Mouse (Mus musculus): ENCODE data around the gene Dock8. TPM values are rescaled to one million over a fixed set of nuclear protein-coding genes. Genes with fewer than 3 reads are reported as not detected.

The Dock8 gene
- polyA plus RNA-seq, 2 experiments, result 4.8 to 8.3 TPM

- DNase-seq (ENCODE audit: low spot score) (no peak), ATAC-seq (ENCODE audit: low FRiP score, low read depth) (no peak)
- Histone ChIP-seq H3K9ac (ENCODE audit: low read depth, low read length, severe bottlenecking) (no peak overlapping the region), H3K36me3 (ENCODE audit: control insufficient read depth, insufficient read depth, low read length) (no peaks in the 10 kb centered on the region), H3K4me3 (replicated peaks; ENCODE audit: low read length) (no peak overlapping the region), H3K27ac (replicated peaks; ENCODE audit: low read depth, low read length) (no peak overlapping the region), H3K27me3 (ENCODE audit: control insufficient read depth, insufficient read depth, low read length) (no peaks in the 10 kb centered on the region), H3K9me3 (ENCODE audit: control insufficient read depth, low read length) (no peaks in the 10 kb centered on the region), H3K4me1 (ENCODE audit: control insufficient read depth, insufficient read depth, low read length) (no peaks in the 10 kb centered on the region), H3K4me2 (replicated peaks; ENCODE audit: low read depth, low read length, severe bottlenecking) (no peak overlapping the region)
- TF ChIP-seq POLR2A (IDR thresholded peaks at IDR 0.05; ENCODE audit: borderline replicate concordance, extremely low read depth, insufficient read depth, insufficient read length), result no peak
- WGBS, result 86% methylated on average over 3 of the region's 3 CpGs
Observed at GRCm38 (mm10) chr19:25162270-25162669, 162.9 kb downstream of the Dock8 start.

- Histone ChIP-seq H3K27ac (replicated peaks; ENCODE audit: low read depth, low read length) (no peak overlapping the region), H3K27me3 (ENCODE audit: control insufficient read depth, insufficient read depth, low read length) (no peaks in the 10 kb centered on the region), H3K4me3 (replicated peaks; ENCODE audit: low read length) (no peak overlapping the region), H3K36me3 (ENCODE audit: control insufficient read depth, insufficient read depth, low read length) (no peaks in the 10 kb centered on the region), H3K9me3 (ENCODE audit: control insufficient read depth, low read length) (no peaks in the 10 kb centered on the region), H3K4me1 (ENCODE audit: control insufficient read depth, insufficient read depth, low read length) (no peaks in the 10 kb centered on the region), H3K9ac (ENCODE audit: low read depth, low read length, severe bottlenecking) (no peak overlapping the region), H3K4me2 (replicated peaks; ENCODE audit: low read depth, low read length, severe bottlenecking) (no peak overlapping the region)
- WGBS, result 81% methylated on average over 12 of the region's 12 CpGs
- TF ChIP-seq POLR2A (IDR thresholded peaks at IDR 0.05; ENCODE audit: borderline replicate concordance, extremely low read depth, insufficient read depth, insufficient read length), result no peak
- DNase-seq (ENCODE audit: low spot score), result no peak
- no peak for ATAC-seq (ENCODE audit: low FRiP score, low read depth)
Observed at GRCm38 (mm10) chr19:25163426-25163825, 164.1 kb downstream of the Dock8 start.

DNA sequence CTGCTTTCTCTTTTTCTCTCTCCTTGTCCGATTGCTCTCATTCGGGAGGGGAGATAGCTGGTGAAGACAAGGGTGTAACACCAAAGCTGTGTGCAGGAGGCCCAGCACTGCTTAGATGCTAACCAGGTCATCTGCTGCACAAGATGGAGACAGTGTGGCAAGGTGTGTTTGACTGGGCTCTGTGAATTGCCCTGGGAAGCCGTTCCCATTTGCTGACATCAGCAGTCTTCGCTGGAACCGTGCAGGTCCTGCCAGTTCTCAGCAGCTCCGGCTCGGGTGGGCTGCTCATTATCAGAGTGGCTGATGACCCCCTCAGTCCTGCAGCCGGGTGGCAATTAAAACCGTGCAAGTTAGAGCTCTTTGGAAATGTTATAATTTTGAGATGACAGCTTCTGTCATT is 167.1 kb downstream of the Dock8 start:
- TF ChIP-seq POLR2A (IDR thresholded peaks at IDR 0.05; ENCODE audit: borderline replicate concordance, extremely low read depth, insufficient read depth, insufficient read length), result no peak
- H3K4me2 ChIP-seq (replicated peaks; ENCODE audit: low read depth, low read length, severe bottlenecking), result no peak overlapping the region

GRCm38 (mm10) chr19:25171395-25171794 is 172.1 kb downstream of the Dock8 start:
- DNase-seq (ENCODE audit: low spot score) (no peak), ATAC-seq (ENCODE audit: low FRiP score, low read depth) (no peak)
- Histone ChIP-seq H3K4me2 (replicated peaks; ENCODE audit: low read depth, low read length, severe bottlenecking) (no peak overlapping the region), H3K9me3 (ENCODE audit: control insufficient read depth, low read length) (no peaks in the 10 kb centered on the region), H3K27ac (replicated peaks; ENCODE audit: low read depth, low read length) (no peak overlapping the region), H3K4me3 (replicated peaks; ENCODE audit: low read length) (no peak overlapping the region), H3K27me3 (ENCODE audit: control insufficient read depth, insufficient read depth, low read length) (no peaks in the 10 kb centered on the region), H3K36me3 (ENCODE audit: control insufficient read depth, insufficient read depth, low read length) (no peaks in the 10 kb centered on the region), H3K4me1 (ENCODE audit: control insufficient read depth, insufficient read depth, low read length) (no peaks in the 10 kb centered on the region; the same call in 1 of the 2 replicates), H3K9ac (ENCODE audit: low read depth, low read length, severe bottlenecking) (no peak overlapping the region)
- no peak for TF ChIP-seq POLR2A (IDR thresholded peaks at IDR 0.05; ENCODE audit: borderline replicate concordance, extremely low read depth, insufficient read depth, insufficient read length)
- 61% methylated on average over 10 of the region's 10 CpGs for WGBS

More for the DNA sequence above, 167.1 kb downstream of the Dock8 start:
- Histone ChIP-seq H3K4me1 (ENCODE audit: control insufficient read depth, insufficient read depth, low read length) (no peaks in the 10 kb centered on the region; the same call in 1 of the 2 replicates), H3K4me3 (replicated peaks; ENCODE audit: low read length) (no peak overlapping the region), H3K27me3 (ENCODE audit: control insufficient read depth, insufficient read depth, low read length) (no peaks in the 10 kb centered on the region), H3K36me3 (ENCODE audit: control insufficient read depth, insufficient read depth, low read length) (no peaks in the 10 kb centered on the region), H3K9me3 (ENCODE audit: control insufficient read depth, low read length) (no peaks in the 10 kb centered on the region), H3K27ac (replicated peaks; ENCODE audit: low read depth, low read length) (no peak overlapping the region), H3K9ac (ENCODE audit: low read depth, low read length, severe bottlenecking) (no peak overlapping the region)
- 45% methylated on average over 9 of the region's 9 CpGs for WGBS
- ATAC-seq (ENCODE audit: low FRiP score, low read depth) (no peak), DNase-seq (ENCODE audit: low spot score) (no peak)

- DNase-seq (ENCODE audit: low spot score), result no peak
Observed at GRCm38 (mm10) chr19:25176746-25177145, 177.4 kb downstream of the Dock8 start.

GRCm38 (mm10) chr19:25180024-25180423 is 180.7 kb downstream of the Dock8 start:
- Histone ChIP-seq H3K27me3 (ENCODE audit: control insufficient read depth, insufficient read depth, low read length) (no peaks in the 10 kb centered on the region), H3K27ac (replicated peaks; ENCODE audit: low read depth, low read length) (no peak overlapping the region), H3K4me1 (ENCODE audit: control insufficient read depth, insufficient read depth, low read length) (peaks cover 5% of the 10 kb centered on the region), H3K4me2 (replicated peaks; ENCODE audit: low read depth, low read length, severe bottlenecking) (no peak overlapping the region), H3K9me3 (ENCODE audit: control insufficient read depth, low read length) (no peaks in the 10 kb centered on the region), H3K36me3 (ENCODE audit: control insufficient read depth, insufficient read depth, low read length) (no peaks in the 10 kb centered on the region), H3K4me3 (replicated peaks; ENCODE audit: low read length) (no peak overlapping the region), H3K9ac (ENCODE audit: low read depth, low read length, severe bottlenecking) (no peak overlapping the region)
- DNase-seq (ENCODE audit: low spot score) (peak; percentile 44), ATAC-seq (ENCODE audit: low FRiP score, low read depth) (no peak)
- TF ChIP-seq POLR2A (IDR thresholded peaks at IDR 0.05; ENCODE audit: borderline replicate concordance, extremely low read depth, insufficient read depth, insufficient read length), result no peak
- whole genome bisulfite sequencing, result 75% methylated on average over 6 of the region's 6 CpGs

More at GRCm38 (mm10) chr19:25176746-25177145, 177.4 kb downstream of the Dock8 start:
- Histone ChIP-seq H3K27me3 (ENCODE audit: control insufficient read depth, insufficient read depth, low read length) (no peaks in the 10 kb centered on the region), H3K4me1 (ENCODE audit: control insufficient read depth, insufficient read depth, low read length) (no peaks in the 10 kb centered on the region), H3K4me3 (replicated peaks; ENCODE audit: low read length) (no peak overlapping the region), H3K4me2 (replicated peaks; ENCODE audit: low read depth, low read length, severe bottlenecking) (no peak overlapping the region), H3K36me3 (ENCODE audit: control insufficient read depth, insufficient read depth, low read length) (no peaks in the 10 kb centered on the region), H3K27ac (replicated peaks; ENCODE audit: low read depth, low read length) (no peak overlapping the region), H3K9ac (ENCODE audit: low read depth, low read length, severe bottlenecking) (no peak overlapping the region), H3K9me3 (ENCODE audit: control insufficient read depth, low read length) (no peaks in the 10 kb centered on the region)
- 85% methylated on average over 11 of the region's 11 CpGs for WGBS
- no peak for ATAC-seq (ENCODE audit: low FRiP score, low read depth)
- TF ChIP-seq POLR2A (IDR thresholded peaks at IDR 0.05; ENCODE audit: borderline replicate concordance, extremely low read depth, insufficient read depth, insufficient read length), result no peak
